Mouse (Mus musculus) T-helper 1 cell (primary cell): ENCODE measurements around the gene Tdrd6.

Experiments
- in situ Hi-C: fragments of 300-600 bp; cut with MboI, MseI; formaldehyde crosslinking; loops from one replicate; pipeline ENCODE4 v1.15.1; 2025; ENCODE audit warnings: high pct_unique_total_duplicates

Tdrd6 gene

DNA sequence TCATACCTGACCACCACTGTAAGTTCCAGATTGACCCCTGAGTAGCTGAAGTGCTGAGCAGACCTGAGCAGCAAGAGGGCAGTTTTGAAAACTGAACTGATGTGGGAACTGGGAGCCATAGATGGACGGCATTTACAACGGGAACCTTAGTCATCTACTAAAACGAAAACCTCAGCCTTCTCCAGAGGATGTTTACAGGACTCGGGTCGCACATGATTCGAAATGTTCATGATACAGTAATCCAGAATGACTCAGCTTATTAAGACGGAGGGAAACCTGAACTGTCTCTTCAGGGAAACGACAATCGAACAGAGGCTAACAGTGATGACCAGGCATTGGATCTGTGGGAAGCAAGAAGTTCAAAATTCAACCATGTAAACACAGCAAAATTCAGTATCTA lies 10.9 kb downstream of the Tdrd6 start:
- in situ Hi-C loops: no loop called here

DNA sequence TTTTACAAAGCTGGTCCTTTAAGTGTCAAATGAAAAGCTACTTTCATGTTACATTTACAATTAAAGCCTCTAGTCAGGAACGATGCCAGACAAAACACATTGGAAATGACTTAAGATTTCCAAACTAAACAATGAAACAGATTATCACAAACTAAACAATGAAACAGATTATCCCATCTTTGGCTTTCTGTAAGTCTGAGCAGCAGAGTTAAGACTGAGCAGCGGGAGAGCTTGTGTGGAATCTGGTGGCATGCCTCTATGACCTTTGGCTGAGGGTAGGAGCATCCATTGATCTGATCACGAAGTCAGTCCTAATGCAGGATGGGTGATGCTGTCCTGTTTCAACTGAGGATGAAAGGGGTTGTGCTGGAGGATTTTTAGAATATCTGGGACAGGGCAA lies 17.9 kb downstream of the Tdrd6 start:
- in situ Hi-C loops: no loop called here

DNA sequence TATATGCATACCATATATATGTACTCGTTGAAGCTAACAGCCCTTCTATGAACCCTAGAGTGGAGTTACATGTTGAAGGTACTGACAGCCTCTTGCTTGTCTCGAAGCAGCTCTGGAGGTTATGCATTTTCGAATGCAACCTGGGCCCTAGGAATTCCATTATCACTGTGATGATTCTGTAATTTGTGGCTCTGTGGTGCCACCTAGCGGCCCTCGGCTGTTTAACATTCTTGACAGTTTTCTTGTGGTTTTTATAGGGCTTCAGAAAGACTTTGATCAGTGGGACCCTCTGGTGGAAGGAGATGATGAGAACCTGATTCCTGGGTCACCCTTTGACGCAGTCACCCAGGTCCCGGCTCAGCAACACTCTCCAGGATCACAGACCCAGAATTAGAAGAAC lies 18.5 kb downstream of the Tdrd6 start:
- in situ Hi-C loops: no loop called here

DNA sequence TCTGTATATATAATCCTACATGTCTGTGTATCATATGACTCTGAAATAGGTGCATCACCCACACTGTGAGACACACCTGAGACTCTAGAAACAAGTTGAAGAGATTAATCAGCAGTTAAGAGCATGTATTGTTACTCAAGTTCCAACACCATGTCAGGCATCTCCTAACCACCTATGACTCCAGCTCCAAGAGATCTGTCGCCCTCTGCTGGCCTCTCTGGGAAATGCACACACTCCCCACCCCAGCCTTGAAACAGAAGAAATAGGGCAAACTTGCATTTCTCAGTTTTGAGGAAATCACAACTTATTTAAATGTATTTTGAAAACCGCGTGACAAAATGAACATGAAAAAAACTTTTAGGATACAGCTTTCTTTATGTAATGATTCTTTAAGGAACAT lies 23.4 kb downstream of the Tdrd6 start:
- in situ Hi-C loops: loop anchor here (10.0 kb wide), 1 partner anchor 342 kb away; no protein-coding TSS in a partner anchor

DNA sequence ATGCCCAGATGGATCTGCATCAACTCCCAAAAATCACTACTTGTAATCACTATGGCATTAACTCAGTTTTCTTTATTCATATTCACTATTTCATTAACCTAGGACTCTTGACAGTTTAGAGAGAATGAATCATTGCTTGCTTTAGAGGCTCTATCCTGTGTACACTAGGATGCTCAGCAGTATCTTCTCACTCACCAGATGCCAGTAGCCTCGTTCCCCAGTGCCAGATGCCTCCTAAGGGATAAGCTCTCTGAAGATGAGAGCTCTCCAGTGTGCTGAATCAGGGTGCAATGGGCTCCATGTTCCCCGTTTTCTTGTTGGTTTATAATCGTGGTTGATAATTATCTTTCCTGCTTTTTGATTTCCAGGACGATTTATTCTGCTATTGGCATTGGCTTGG lies 31.4 kb downstream of the Tdrd6 start:
- in situ Hi-C loops: no loop called here

DNA sequence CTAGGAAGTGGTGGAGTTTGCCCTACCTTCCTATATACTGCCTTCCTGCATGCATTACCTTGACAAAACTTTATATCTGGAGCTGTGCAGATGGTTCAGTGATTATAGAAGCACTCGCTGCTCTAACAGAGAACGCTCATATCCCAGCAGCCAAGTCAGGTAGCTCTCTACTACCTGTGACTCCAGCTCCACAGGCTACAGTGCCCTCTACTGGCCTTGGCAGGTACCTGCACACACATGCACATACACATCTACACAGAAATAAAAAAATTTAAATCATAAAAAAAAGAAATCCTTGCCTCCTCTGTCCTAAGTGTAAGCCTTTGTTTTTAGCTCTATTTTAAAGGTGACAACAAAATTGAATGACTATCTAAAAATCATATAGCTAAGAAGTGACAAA lies 32.4 kb downstream of the Tdrd6 start:
- in situ Hi-C loops: no loop called here

DNA sequence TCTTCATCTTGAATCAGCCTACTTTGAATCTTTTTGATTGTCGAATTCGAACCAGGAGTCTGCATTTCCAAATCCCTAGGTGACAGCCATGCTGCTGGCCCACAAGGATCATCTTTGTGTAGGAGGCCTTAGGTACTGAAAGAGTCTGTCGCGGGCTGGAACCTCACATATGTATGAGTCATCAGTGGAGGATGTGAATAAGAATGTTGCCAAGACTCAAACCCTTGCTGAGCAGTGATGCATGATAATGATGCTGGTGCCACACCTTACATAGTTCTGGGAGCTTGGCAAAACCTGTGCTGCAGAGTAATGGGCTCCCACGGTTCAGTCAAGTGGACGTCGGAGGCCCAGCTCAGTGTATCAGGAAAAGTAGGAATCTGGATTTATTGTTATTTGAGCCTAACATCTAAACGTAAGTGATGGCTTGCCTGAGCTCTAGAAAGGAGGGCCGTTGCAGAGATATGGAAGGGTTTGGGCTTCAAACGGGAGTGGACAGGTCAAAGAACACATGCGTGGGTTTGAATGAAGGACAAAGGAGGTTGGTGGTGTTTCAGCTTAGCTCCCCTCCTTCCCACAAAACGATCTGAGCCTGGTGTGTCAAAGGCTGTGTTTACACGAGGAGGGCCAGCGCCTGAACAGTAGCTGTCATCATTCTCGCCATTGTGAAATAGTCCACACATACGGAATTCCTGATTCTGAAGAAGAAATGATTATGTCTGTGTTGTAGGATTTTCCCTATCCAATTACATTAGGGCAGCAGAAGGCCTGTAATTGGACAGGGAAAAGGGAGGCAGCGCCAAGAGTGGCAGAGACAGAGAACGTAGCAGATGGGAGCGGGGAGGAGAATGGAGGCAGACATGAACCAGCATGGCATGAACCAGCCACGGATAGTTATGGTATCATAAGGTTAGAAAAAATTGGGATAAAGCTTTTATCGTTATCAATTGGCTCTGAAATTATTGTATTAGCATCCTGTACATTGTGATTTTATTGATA lies 37.5 kb downstream of the Tdrd6 start:
- in situ Hi-C loops: loop anchor here (5.0 kb wide), 1 partner anchor 70 kb away; no protein-coding TSS in a partner anchor

DNA sequence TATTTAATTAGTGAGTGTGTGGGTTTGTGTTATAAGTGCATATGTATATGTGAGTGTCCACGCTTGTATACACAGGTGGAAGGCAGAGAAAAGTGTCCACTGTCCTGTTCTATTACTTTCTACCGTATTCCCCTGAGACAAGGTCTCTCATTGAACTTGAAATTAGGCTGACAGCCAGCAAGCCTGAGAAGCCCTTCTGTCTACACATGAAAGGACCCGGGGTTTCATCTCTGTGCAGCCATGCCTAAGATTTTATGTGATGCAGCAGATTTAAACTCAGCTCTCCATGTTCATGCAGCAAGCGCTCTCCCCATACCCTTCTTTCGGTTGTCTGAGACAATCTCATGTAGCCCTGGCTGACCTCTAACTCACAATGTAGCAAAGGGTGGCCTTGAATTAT lies 39.6 kb downstream of the Tdrd6 start:
- in situ Hi-C loops: loop anchor here (5.0 kb wide), 1 partner anchor 68 kb away; no protein-coding TSS in a partner anchor

DNA sequence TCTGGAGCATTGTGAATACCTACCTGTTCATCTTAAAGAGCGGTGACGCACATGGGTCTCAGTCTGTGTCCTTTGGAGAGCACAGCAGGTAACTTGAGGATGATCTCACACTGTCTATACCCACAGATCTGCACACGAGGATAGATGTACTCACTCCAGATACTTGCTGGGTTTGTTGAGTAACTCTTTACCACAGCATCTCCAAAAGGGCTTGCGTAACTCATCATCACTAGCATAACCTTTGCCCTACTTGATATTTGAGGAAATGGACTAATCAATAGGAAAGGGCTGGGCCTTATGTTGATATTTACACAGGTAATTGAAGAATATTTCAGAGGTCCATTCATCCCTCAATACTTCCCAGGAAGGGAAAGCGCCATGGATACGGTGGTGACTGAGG lies 40.3 kb downstream of the Tdrd6 start:
- in situ Hi-C loops: loop anchor here (5.0 kb wide), 1 partner anchor 67 kb away; no protein-coding TSS in a partner anchor

DNA sequence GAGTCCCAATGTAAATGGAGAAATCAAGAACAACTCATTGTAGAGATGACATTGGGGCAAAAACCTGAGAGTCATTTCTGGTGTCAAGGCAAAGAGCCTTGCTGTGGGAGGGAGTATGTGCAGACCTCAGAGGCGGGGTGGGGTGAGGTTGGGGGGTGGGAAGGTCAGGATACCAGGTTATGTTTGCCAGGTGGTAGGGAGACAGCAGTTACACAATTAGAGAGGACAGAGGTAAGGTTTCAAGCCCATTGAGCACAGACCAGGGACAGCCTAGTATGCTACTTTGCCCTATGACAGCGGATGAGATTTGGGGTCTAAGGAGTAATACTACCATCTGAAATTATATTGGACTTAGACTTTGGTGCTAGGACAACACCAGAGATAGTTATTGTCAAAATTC lies 42.8 kb downstream of the Tdrd6 start:
- in situ Hi-C loops: no loop called here

DNA sequence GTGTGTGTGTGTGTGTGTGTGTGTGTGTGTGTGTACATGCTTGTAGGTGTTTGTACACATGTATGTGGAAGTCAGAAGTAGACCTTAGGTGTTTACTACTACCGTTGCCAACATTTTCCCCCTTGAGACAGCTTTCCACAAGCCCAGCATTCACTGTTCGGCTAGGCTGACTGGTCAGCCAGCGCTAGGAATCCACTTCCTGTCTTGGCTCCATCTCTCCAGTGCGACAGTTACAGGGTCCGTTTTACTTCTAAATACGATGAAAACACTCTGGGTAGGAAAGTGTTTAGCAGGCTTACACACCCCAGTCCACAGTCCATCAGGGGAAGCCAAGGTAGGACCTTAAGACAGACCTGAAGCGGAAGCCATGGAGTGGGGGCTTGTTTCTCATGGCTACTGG lies 45.3 kb downstream of the Tdrd6 start:
- in situ Hi-C loops: no loop called here

DNA sequence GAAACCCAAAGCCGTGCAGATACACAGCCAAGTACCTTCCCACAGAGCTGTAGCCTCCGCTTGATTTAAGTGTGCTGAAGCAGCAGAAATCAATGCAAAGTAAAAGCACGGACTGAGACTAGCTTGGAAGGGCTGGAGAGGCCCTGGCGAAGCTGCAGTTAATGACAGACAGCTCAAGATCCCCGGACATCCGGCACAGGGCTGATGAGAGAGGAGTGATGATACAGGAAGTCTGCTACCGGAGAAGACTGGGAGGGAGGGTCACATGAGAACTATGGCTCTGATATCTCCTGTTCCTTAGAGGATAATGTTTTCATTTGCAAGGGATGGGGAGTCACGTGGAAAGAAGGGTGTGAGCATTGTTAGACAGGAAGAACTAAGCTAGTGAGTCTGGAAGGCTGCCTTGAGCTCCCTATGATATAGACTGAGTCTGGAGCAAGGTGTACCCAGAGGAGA lies 49.1 kb downstream of the Tdrd6 start:
- in situ Hi-C loops: no loop called here

DNA sequence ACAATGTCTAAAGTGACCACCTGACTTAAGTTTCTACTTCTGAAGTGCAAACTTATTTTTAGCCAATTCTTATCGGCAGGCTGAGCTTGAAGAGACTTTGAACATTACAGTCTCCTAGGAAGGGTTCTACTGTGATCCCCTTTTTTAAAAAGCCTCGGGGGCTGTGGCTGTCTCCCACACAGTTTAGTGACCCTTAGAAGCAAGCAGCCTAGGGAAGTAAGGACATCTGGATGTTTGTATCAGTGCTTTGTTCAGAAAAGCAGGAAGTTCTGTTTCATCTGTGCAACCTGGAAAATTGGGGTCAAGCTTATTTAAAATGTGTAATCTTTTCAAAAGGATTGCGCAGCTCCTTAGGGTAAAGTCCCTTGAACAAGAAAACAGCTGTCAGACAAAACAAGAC lies 49.6 kb downstream of the Tdrd6 start:
- in situ Hi-C loops: no loop called here

DNA sequence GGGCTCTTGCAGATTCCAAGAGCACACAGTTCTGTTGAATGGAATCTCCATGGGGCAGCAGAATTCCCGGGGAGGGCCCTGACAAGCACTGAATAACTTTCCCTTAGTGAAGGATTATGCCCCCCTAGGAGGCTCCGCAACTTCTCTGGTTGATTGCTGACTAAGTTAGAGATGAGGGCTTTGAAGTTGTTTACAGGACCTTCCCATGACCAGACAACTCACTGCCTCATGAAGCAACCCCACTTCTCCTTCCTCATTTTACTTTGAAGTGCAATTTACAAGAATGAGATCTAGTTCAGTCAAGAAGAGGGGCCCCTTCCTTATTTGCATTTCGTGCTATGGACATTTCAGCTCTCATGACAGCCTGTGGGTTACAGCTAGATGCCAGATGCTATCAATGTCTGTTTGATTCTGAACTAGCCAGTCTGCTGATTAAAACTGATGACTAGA lies 56.5 kb downstream of the Tdrd6 start:
- in situ Hi-C loops: no loop called here

DNA sequence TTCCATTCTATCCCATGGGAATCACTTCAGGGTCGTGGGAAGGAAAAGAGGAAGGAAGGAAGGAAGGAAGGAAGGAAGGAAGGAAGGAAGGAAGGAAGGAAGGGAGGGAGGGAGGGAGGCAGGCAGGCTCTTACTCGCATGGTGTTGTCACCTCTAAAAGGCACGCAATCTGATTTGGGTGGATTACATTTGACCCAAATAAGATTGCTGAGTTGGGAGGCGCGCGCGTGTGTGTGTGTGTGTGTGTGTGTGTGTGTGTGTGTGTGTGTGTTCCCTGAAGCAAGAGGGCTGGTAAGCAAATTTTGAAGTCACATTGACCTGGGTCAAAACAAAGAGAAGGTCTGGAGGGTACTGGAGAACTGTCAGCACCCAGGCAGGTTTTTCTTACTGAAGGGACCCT lies 60.8 kb downstream of the Tdrd6 start:
- in situ Hi-C loops: no loop called here

DNA sequence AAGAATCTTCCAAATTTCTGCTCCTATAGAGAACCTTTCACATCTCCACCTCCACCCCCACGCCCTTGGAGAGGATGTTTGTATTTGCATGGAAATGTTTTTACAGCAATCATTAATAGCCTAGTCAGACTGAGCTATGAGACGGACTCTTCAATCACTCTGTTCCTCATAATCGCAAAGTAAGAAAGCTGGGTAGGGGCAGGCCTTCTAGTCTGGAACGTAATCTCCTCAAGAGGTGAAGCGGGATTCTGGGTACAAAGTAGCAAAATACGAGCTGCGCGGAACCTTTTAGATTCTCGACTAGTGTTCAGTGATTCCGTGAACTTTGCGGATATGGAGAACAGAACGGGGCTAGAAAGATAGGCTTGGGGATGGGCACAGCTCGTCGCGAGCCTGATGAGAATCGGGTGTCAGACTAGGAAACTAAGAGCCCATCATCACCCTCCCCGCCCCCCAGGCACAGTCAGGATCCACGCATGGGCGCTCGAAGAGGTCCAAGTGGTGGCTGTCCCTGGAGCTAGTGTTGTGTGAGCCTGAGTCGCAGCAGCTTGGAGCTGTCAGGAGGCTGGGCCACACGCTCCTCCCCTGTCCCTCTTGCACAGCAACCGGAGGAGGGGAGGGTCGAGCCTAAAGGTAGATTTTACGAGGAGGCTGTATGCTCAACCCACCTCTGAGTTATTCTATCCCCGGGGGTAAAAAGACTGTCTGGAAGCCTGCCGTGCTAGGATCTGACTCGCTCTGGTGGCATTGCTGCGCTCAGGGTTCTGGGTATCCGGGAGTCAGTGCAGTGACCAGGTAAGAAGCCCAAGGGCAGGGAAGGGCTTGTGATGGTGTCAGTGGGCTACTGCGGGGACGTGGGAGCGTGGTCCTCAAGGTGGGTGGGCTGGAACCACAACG lies 61.9 kb downstream of the Tdrd6 start, which contains the start of gene Pla2g7:
Gene Pla2g7, plus strand, starts transcription at position 107 of the 897 bp plus-strand sequence.
- in situ Hi-C loops: no loop called here

DNA sequence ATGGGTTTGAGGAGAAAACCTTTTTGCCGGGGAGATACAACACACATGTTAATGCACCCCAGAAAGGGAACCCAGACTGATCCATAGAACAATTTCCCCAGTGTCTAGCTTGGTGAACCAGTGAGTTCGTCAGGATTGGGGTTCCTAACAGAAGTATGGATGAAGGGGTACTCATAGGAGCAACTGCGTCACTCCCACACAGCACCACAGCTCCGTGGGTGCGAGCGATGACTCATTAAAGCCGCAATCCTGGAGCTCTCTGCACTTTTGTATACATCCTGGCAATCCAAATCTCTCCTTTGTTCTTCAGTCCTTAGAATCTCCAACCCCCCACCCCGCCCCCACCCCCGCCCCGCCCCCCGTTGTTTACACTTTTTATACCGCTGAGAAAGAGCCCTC lies 62.5 kb downstream of the Tdrd6 start:
- in situ Hi-C loops: no loop called here
